Mouse (Mus musculus) lung, embryonic 15.5 days (tissue): ENCODE results near the gene Oog1. TPM values are rescaled to one million over a fixed set of nuclear protein-coding genes. Genes with fewer than 3 reads are reported as not detected.
"Not testable (repeated sequence)": the region's sequence is repeated elsewhere in the genome, so short reads cannot be mapped to it uniquely, and the experiment has no call there.

ENCODE experiments used
- ATAC-seq: fragments of 200-750 bp; cut with Nextera tagmentation; 2 replicates; pipeline ENCODE4 v1.8.0; 2017; ENCODE audit warnings: moderate number of reproducible peaks, borderline replicate concordance; ENCODE audit not compliant: low FRiP score, low TSS enrichment; ENCODE audit errors: extremely low read depth
- H3K27ac ChIP-seq: fragments of 300-500 bp; sonication (generic); 2 replicates; pipeline ENCODE4 v1.5.1; 2015; ENCODE audit warnings: moderate library complexity, mild to moderate bottlenecking, inconsistent platforms
- H3K27me3 ChIP-seq: fragments of 300-500 bp; sonication (generic); 2 replicates; pipeline ENCODE4 v1.6.1; 2015; ENCODE audit warnings: inconsistent platforms
- H3K36me3 ChIP-seq: fragments of 300-500 bp; sonication (generic); 2 replicates; pipeline ENCODE4 v1.6.1; 2015; ENCODE audit warnings: inconsistent platforms
- H3K4me1 ChIP-seq: fragments of 300-500 bp; sonication (generic); 2 replicates; pipeline ENCODE4 v1.6.1; 2015; ENCODE audit warnings: inconsistent platforms
- H3K4me2 ChIP-seq: fragments of 300-500 bp; sonication (generic); 2 replicates; pipeline ENCODE4 v1.6.1; 2015; ENCODE audit warnings: inconsistent platforms, mild to moderate bottlenecking, moderate library complexity
- H3K4me3 ChIP-seq: fragments of 300-500 bp; sonication (generic); 2 replicates; pipeline ENCODE4 v1.5.1; 2015; ENCODE audit warnings: mild to moderate bottlenecking, inconsistent platforms
- H3K9ac ChIP-seq: fragments of 300-500 bp; sonication (generic); 2 replicates; pipeline ENCODE4 v1.6.1; 2015; ENCODE audit warnings: inconsistent platforms
- H3K9me3 ChIP-seq: fragments of 300-500 bp; sonication (generic); 2 replicates; pipeline ENCODE4 v1.6.1; 2016; ENCODE audit warnings: inconsistent platforms
- WGBS: fragments of 180-500 bp; shearing (Covaris S2); methylation state at CpG from one replicate; pipeline ENCODE4 v1.1.7; 2015; 5-methylcytosine and 5-hydroxymethylcytosine counted together
- polyA plus RNA-seq: library from polyadenylated mRNA; unstranded; fragments of >200 nt; fragmentation: Nextera tagmentation; extraction: Ambion mirVana; gene quantifications from 2 replicates; pipeline ENCODE4 v1.2.1, GENCODE M21; 2015

The Oog1 gene
- polyA plus RNA-seq = not detected in 2 replicates

DNA sequence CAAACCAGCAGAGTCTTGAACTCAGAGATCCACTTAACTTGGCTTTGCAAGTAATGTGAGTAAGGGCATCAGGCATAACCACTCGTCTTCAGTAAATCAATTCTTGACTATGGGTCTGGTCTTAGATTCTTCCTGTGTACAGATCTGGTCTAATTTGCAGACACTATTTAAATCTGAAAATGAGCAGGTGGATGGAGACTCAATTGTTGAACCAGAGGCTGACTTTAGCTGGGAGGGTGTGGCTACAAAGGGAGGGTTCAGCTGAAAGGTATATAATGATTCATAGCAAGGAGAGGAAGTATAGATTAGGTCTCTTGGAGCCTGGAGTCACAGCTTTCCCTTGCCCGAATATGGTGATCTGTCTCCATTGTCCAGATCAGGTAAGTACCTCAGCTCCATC lies at the start of gene Oog1:
Gene Oog1, plus strand, starts transcription at position 301 of the 400 bp plus-strand sequence.
- not testable (repeated sequence) for H3K36me3 ChIP-seq, H3K27ac ChIP-seq, H3K9me3 ChIP-seq, H3K4me2 ChIP-seq, ATAC-seq, H3K9ac ChIP-seq, H3K27me3 ChIP-seq, H3K4me3 ChIP-seq, H3K4me1 ChIP-seq
- 62% methylated on average over 1 of the region's 2 CpGs for WGBS

DNA sequence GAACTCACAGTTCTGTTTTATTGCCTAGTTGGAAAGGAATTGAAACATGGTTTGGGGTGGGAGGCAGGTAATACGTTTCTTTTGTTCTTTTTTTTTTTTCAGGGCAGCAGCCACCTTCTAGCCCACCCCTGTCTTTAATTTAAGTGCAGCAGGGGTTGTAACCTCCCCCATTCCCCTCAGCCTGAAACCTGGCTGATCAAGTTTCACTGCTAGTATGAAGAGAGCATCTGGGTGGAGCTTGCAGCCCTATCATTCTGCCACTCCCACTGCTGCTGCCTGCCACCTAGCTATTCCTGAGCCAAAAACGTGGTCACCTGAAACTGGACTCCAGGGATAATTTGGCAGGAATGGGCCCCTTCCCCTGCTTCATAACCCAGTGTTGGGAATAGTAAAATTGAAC lies 1.1 kb upstream of the Oog1 start:
- H3K9me3 ChIP-seq, H3K9ac ChIP-seq, H3K27me3 ChIP-seq, H3K4me1 ChIP-seq, H3K4me2 ChIP-seq, ATAC-seq, H3K36me3 ChIP-seq, H3K4me3 ChIP-seq, H3K27ac ChIP-seq: not testable (repeated sequence)
- WGBS = 5% methylated on average over 2 of the region's 2 CpGs

DNA sequence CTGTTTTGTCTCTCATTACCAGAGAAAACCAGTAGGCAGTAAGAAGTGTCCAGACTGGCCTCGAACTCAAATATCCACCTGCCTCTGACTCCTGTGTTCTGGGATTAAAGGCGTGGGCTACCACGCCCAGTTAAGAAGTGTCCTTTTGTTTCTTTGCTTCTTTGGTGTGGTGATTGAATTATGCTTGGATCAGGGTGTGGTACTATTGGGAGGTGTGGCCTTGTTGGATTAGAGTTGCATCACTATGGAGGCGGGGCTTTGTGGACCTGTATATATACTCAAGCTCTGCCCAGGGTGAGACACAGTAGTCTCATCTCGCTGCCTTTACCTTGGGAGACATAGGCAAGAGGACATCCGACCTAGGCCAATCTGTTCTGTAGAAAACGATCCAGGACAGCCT lies 16.1 kb downstream of the Oog1 start, which contains the start of gene Gm4027:
Gene Gm4027, plus strand, starts transcription at position 301 of the 400 bp plus-strand sequence.
- H3K9me3 ChIP-seq, H3K4me1 ChIP-seq, H3K9ac ChIP-seq, H3K27ac ChIP-seq, ATAC-seq, H3K4me3 ChIP-seq, H3K36me3 ChIP-seq, H3K27me3 ChIP-seq, H3K4me2 ChIP-seq: not testable (repeated sequence)
- 83% methylated on average over 4 of the region's 7 CpGs for WGBS

DNA sequence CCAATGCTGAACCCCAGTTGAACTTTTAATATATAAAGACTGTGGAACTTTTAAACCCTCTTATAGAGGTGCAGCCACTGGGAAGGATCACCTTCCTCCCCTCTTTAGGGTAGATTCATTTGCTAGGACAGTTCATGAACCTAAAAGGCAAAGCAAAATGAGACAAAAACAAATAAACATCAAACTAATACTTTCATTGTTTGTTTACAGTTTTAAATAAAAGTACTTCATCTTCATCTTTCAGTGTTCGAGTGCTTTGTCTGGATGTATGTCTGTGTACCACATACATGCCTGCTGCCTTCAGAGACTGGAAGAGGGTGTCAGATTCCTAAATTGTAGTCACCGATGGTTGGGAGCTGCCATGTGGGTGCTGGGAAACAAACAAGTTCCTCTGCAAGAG lies 42.0 kb downstream of the Oog1 start, which contains the start of gene Gm16381:
Gene Gm16381, minus strand, starts transcription at position 101 of the 400 bp plus-strand sequence.
- H3K4me1 ChIP-seq, ATAC-seq, H3K4me3 ChIP-seq, H3K9ac ChIP-seq, H3K27ac ChIP-seq, H3K9me3 ChIP-seq, H3K4me2 ChIP-seq, H3K27me3 ChIP-seq, H3K36me3 ChIP-seq: not testable (repeated sequence)
- 66% methylated on average over 2 of the region's 2 CpGs for WGBS

DNA sequence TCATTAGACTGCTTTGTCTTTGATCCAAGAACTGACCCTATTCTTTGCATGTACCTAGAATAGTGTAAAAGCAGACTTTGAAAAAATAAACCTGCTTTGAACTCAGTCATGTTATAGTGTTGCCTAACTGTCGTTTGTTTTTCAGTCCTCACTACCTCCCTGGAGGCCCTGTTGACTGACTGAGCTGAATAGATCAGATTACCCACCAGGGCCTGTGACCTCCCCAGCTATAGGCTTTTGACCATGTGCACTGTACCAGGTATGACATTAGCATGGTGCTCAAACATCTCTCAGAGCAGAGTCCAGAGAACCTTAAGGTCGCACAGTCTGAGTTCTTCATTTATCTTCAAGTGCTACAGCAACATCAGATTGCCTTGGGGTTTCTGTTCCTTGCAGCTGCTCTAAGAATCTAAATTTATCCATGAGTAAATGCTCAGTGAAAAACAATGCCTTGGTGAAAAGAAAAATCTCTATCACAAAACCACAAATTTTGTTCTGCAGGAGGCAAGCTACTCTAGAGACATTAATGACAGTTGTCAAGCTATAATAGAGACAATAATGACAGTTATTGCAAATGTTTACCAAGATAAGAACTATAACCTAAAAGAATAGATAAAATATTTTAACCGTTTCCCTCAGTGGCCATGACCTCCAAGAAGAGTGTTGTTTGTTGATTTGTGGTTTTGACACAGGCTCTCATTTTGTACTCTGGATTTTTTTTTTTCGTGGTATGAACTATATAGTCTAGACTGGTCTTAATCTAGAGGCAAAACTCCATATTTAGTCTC lies 50.6 kb downstream of the Oog1 start:
- H3K27ac ChIP-seq, H3K4me3 ChIP-seq, H3K36me3 ChIP-seq, H3K27me3 ChIP-seq, H3K4me1 ChIP-seq, H3K4me2 ChIP-seq, H3K9ac ChIP-seq, ATAC-seq, H3K9me3 ChIP-seq: not testable (repeated sequence)
- 49% methylated on average over 2 of the region's 4 CpGs for WGBS

Other genes starting within 250 kb of the Oog1 start
- 95.8 and 105 TPM in 2 replicates for gene Sptlc2, start 214.3 kb upstream of the Oog1 start, polyA plus RNA-seq
- gene Slirp, start 158.8 kb upstream of the Oog1 start, polyA plus RNA-seq = 285 and 321 TPM in 2 replicates
- 47.5 and 48.0 TPM in 2 replicates for gene Alkbh1, start 158.7 kb upstream of the Oog1 start, polyA plus RNA-seq
- 116 and 118 TPM in 2 replicates for gene Snw1, start 130.4 kb upstream of the Oog1 start, polyA plus RNA-seq
- not detected in 2 replicates for gene Gm5788, start 108.0 kb upstream of the Oog1 start, polyA plus RNA-seq
- not detected in 2 replicates for gene Gm8300, start 88.4 kb upstream of the Oog1 start, polyA plus RNA-seq
- gene Gm4027, start 16.2 kb downstream of the Oog1 start, polyA plus RNA-seq = not detected in 2 replicates
- not detected in 2 replicates for gene Gm16381, start 41.9 kb downstream of the Oog1 start, polyA plus RNA-seq
- gene Gm21319, start 173.1 kb downstream of the Oog1 start, polyA plus RNA-seq = not detected in 2 replicates
- not detected in 2 replicates for gene Gm21936, start 192.8 kb downstream of the Oog1 start, polyA plus RNA-seq
- gene BB287469, start 213.9 kb downstream of the Oog1 start, polyA plus RNA-seq = not detected in 2 replicates
- gene Gm2001, start 239.7 kb downstream of the Oog1 start, polyA plus RNA-seq = not detected in 2 replicates